Mouse (Mus musculus) midbrain, embryonic 14.5 days (tissue): ENCODE results near the gene P2ry6. TPM values are rescaled to one million over a fixed set of nuclear protein-coding genes. Genes with fewer than 3 reads are reported as not detected.

Experiments used
- ATAC-seq: fragments of 200-750 bp; cut with Nextera tagmentation; 2 replicates; pipeline ENCODE4 v1.8.0; 2017; ENCODE audit warnings: moderate number of reproducible peaks, moderate library complexity; ENCODE audit not compliant: low FRiP score, low TSS enrichment
- DNase-seq: peaks from one replicate; pipeline ENCODE4 v3.0.0-alpha.2; 2015
- H3K27ac ChIP-seq: fragments of 300-500 bp; sonication (generic); replicated peaks from 2 replicates; pipeline ENCODE4 v1.5.1; 2014; ENCODE audit warnings: mild to moderate bottlenecking, low read depth, low read length, moderate library complexity
- H3K27me3 ChIP-seq: fragments of 300-500 bp; sonication (generic); 2 replicates; pipeline ENCODE4 v1.6.1; 2014; ENCODE audit warnings: low read length, control low read depth, mixed read lengths; ENCODE audit not compliant: control insufficient read depth, insufficient read depth
- H3K36me3 ChIP-seq: fragments of 300-500 bp; sonication (generic); 2 replicates; pipeline ENCODE4 v1.6.1; 2014; ENCODE audit warnings: low read length, control low read depth; ENCODE audit not compliant: control insufficient read depth, insufficient read depth
- H3K4me1 ChIP-seq: fragments of 300-500 bp; sonication (generic); 2 replicates; pipeline ENCODE4 v1.6.1; 2014; ENCODE audit warnings: mild to moderate bottlenecking, antibody characterized with exemption, low read length, control low read depth; ENCODE audit not compliant: control insufficient read depth, insufficient read depth
- H3K4me2 ChIP-seq: fragments of 300-500 bp; sonication (generic); 2 replicates; pipeline ENCODE4 v1.6.1; 2014; ENCODE audit warnings: mild to moderate bottlenecking, low read length, moderate library complexity
- H3K4me3 ChIP-seq: fragments of 300-500 bp; sonication (generic); replicated peaks from 2 replicates; pipeline ENCODE4 v1.5.1; 2014; ENCODE audit warnings: low read depth, low read length
- H3K9ac ChIP-seq: fragments of 300-500 bp; sonication (generic); replicated peaks from 2 replicates; pipeline ENCODE4 v1.6.1; 2014; ENCODE audit warnings: mild to moderate bottlenecking, low read length, moderate library complexity
- H3K9me3 ChIP-seq: fragments of 300-500 bp; sonication (generic); 2 replicates; pipeline ENCODE4 v1.6.1; 2016; ENCODE audit warnings: low read length, control low read depth, mixed read lengths; ENCODE audit not compliant: control insufficient read depth
- WGBS: fragments of 180-500 bp; shearing (Covaris S2); extraction: QIAGEN DNeasy Blood & Tissue Kit; methylation state at CpG from one replicate; pipeline ENCODE4 v1.1.7; 2014; 5-methylcytosine and 5-hydroxymethylcytosine counted together
- polyA plus RNA-seq: library from polyadenylated mRNA; unstranded; fragments of >200 nt; fragmentation: Nextera tagmentation; extraction: Ambion mirVana; gene quantifications from 2 replicates; pipeline ENCODE4 v1.2.1, GENCODE M21; 2014

The P2ry6 gene
- polyA plus RNA-seq, 1 experiment from 2014 or later: 2.7 TPM

DNA sequence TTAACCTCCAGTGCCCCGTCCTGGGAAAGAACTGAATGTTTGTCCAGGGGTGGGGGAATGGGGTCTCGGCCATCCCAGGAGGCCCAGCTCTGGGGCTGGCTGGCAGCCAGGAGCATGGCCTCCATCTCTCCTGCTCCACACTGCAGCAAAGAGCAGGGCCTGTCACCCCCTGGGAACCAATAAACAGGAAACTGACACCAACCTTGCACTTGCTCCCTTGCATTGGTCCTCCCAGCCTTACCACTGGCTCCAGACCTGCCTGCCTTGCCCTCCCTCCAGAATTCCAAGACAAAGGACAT, 54.7 kb downstream of the P2ry6 start:
- DNase-seq: no peak
- H3K4me3 ChIP-seq: no peak overlapping the region
- no peak overlapping the region for H3K4me2 ChIP-seq
- no peaks in the 10 kb centered on the region for H3K27me3 ChIP-seq
- H3K36me3 ChIP-seq: no peaks in the 10 kb centered on the region
- no peaks in the 10 kb centered on the region for H3K9me3 ChIP-seq
- H3K4me1 ChIP-seq: peaks cover 13% of the 10 kb centered on the region
- ATAC-seq: no peak
- 34% methylated on average over 2 of the region's 2 CpGs for WGBS
- no peak overlapping the region for H3K27ac ChIP-seq
- H3K9ac ChIP-seq: no peak overlapping the region

DNA sequence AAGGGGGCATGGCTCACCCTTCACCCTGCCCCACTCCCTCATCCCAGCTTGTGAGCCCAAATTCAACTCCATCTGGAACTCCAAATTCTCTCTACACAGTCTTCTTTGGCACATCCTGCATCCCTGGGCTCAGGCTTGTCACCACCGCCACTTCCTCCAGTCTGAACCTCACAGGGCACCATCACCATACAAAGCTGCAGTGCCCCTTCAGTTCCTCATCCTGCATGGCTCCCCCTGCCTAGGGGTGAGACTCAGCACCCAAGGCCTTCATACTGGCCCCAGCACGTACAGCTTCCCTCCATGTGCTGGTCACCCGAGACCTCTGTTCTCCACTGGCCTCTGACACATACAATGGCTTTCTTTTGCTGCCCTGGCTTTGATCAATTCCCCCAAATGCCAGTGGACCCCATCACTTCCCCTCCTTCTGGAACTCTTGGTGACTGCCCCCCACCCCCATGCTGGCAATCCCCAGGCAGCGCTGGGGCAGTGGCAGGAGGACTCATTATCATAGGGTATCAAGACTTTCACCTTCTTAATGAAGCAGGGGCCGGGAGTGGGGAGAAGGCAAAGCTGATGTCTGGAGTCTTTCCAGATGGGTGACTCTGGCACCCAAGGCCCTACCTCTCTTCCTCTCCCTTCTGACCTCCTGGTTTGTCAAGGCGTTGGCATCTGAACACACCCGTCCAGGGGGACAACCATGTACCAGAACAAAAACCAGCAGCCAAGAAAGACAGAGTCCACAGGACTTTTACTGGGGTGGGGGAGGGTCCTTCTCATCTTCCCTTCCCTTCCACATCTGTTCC, 55.2 kb downstream of the P2ry6 start:
- Histone ChIP-seq H3K4me2 (no peak overlapping the region), H3K9ac (no peak overlapping the region), H3K9me3 (no peaks in the 10 kb centered on the region), H3K36me3 (no peaks in the 10 kb centered on the region), H3K27me3 (no peaks in the 10 kb centered on the region), H3K4me3 (no peak overlapping the region), H3K4me1 (peaks cover 11% of the 10 kb centered on the region; the same call in 1 of the 2 replicates), H3K27ac (no peak overlapping the region)
- DNase-seq (no peak), ATAC-seq (no peak)
- 57% methylated on average over 7 of the region's 7 CpGs for WGBS

DNA sequence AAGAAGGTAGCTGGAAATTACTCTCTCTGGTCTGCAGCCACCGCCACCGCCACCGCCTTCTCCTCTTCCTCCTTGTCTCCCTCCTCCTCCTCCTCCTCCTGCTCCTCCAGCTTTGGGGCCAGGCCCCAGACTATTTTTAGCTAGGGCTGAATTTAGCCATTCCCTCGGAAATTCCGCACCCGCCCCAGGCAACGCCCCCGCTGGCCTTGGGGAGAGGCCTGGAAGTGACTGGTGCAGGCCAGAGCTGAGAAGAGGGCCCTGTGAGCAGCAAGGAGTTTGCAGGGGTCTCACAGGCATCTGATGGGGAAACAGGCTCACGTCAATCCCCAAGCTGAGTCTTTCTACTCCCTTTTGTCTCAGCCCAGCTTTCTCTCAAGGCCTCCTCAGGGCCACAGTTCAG, 56.3 kb downstream of the P2ry6 start:
- Histone ChIP-seq H3K9ac (no peak overlapping the region), H3K4me3 (no peak overlapping the region), H3K27me3 (no peaks in the 10 kb centered on the region), H3K4me2 (no peak overlapping the region), H3K9me3 (no peaks in the 10 kb centered on the region), H3K27ac (no peak overlapping the region), H3K36me3 (no peaks in the 10 kb centered on the region), H3K4me1 (0 out of 2 replicates have a peak, but pooled peaks cover 5% of the 10 kb centered on the region)
- DNase-seq (no peak), ATAC-seq (no peak)
- WGBS: 66% methylated on average over 9 of the region's 9 CpGs

DNA sequence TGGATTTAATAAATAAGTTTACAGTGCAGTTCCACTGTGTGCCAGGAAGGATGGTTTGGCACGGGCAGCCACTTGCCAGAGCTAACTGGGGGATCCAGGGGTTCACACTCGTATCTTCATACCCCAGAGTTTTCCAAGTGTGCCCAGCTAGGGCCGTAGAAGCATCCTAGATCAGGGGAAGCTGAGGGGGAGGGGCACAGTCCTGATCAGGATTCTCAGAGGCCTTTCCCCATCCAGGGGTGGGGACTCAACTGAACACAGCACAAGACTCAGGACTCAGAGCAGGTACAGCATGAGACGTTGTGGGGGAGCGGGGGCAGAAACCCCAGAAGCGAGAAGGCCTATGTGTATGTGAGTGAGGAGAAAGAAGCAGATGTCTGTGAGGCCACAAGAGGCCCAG, 56.7 kb downstream of the P2ry6 start:
- Histone ChIP-seq H3K36me3 (no peaks in the 10 kb centered on the region), H3K27ac (no peak overlapping the region), H3K4me3 (no peak overlapping the region), H3K9ac (no peak overlapping the region), H3K9me3 (no peaks in the 10 kb centered on the region), H3K27me3 (no peaks in the 10 kb centered on the region), H3K4me1 (0 out of 2 replicates have a peak, but pooled peaks cover 5% of the 10 kb centered on the region), H3K4me2 (no peak overlapping the region)
- ATAC-seq (no peak), DNase-seq (no peak)
- 82% methylated on average over 6 of the region's 6 CpGs for WGBS

DNA sequence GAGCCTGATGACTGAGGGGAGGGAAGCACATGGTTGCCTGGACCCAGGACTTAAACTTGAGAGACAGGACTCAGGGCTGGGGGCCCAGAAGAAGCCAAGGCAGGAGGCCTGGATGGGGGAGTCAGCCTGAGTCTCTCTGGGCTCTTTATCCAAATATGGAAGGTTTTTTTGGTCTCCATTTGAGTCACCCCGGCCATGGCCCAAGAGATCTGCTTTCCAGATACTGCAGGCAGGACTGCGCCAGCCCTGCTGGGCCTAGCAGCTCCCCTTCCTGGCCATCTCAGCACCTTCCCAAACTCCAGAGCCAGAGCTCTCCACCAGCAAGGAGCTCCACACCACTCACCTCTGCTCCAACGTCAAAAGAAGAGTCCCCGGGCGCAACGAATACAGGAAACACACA, 57.9 kb downstream of the P2ry6 start:
- Histone ChIP-seq H3K27me3 (no peaks in the 10 kb centered on the region), H3K4me3 (no peak overlapping the region), H3K9ac (no peak overlapping the region), H3K27ac (no peak overlapping the region), H3K36me3 (no peaks in the 10 kb centered on the region), H3K4me2 (no peak overlapping the region), H3K9me3 (no peaks in the 10 kb centered on the region), H3K4me1 (peaks cover 9% of the 10 kb centered on the region)
- ATAC-seq: no peak
- 93% methylated on average over 6 of the region's 6 CpGs for WGBS
- no peak for DNase-seq

DNA sequence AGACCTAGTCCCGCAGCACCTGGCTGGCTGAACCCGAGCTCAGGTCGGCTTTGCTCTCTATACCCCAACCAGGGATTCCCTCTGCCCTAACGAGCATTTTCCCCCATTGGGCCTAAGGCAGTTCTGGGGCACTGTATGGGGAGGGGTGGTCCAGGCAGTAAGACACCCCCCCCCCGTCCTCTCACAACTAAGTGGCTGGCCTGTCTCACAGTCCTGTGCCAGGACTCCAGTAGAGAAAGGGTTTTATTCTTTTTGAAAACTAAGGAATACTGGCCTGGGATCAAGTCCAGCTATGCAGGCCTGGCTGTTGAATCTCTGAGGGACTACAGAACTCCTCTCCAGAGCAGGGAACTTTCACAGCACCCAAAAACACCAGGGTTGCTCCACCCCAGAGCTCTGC, 59.2 kb downstream of the P2ry6 start:
- ATAC-seq (no peak), DNase-seq (no peak)
- no peaks in the 10 kb centered on the region for H3K9me3 ChIP-seq

DNA sequence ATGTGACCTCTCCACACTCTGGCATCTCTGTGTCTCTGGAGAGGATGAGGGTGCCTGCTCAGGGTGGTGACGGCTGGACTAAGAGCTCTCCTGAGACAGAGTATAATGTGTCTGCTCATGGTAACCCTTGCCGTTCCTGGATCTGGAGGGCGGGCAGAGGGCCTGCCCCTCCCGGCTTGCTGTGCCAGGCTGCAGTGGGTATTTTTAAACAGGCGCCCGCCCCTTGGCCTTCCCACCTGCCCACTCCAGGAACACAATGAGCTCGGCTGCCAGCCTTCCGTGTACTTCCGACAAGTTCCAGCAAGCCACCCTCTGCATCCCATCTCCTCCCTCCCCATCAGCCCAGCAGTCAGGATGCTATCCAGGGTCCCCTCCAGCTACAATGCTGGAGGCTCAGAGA, 62.7 kb downstream of the P2ry6 start:
- no peaks in the 10 kb centered on the region for H3K27me3 ChIP-seq
- H3K4me3 ChIP-seq: no peak overlapping the region
- DNase-seq: no peak
- peaks cover 12% of the 10 kb centered on the region for H3K4me1 ChIP-seq
- no peaks in the 10 kb centered on the region for H3K36me3 ChIP-seq
- no peak for ATAC-seq
- H3K9me3 ChIP-seq: no peaks in the 10 kb centered on the region
- H3K4me2 ChIP-seq: no peak overlapping the region
- no peak overlapping the region for H3K27ac ChIP-seq
- WGBS: 35% methylated on average over 9 of the region's 9 CpGs
- no peak overlapping the region for H3K9ac ChIP-seq

More for the DNA sequence above, 59.2 kb downstream of the P2ry6 start:
- Histone ChIP-seq H3K27me3 (no peaks in the 10 kb centered on the region), H3K27ac (no peak overlapping the region), H3K9ac (no peak overlapping the region), H3K4me3 (no peak overlapping the region), H3K36me3 (no peaks in the 10 kb centered on the region), H3K4me2 (no peak overlapping the region), H3K4me1 (peaks cover 18% of the 10 kb centered on the region)
- WGBS: 80% methylated on average over 5 of the region's 5 CpGs

DNA sequence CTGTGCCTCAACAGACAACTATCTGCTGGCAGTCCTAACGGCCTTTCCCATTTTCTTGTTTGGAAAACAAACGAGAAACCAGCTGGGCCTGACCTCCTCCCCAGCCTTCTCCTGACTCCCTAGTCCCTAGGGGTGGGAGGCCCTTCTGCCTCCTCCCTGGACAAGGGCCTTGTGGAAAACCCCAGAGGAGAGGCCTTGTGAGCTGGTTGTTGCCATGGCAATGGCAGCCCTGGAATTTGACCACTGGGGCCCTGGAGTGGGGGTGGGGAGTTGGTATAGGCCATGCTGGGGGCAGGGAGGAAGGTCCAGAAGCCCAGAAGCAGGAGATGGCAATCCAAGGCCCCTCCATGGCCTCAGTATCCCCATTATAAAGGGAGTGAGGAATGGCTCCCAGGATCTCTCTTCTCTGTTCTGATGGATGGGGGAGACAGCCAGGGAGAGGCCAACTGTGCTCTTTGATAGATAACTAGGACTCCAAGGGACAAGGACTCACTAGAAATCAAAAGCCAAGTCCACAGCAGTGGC, 63.1 kb downstream of the P2ry6 start:
- H3K4me3 ChIP-seq: no peak overlapping the region
- H3K4me2 ChIP-seq: no peak overlapping the region
- peak; percentile 28; the same call in 1 of the 2 replicates for ATAC-seq
- peaks cover 12% of the 10 kb centered on the region for H3K4me1 ChIP-seq
- DNase-seq: peak; percentile 52
- no peak overlapping the region for H3K27ac ChIP-seq
- 7% methylated on average over 2 of the region's 2 CpGs for WGBS
- no peaks in the 10 kb centered on the region for H3K9me3 ChIP-seq
- no peaks in the 10 kb centered on the region for H3K36me3 ChIP-seq
- H3K9ac ChIP-seq: no peak overlapping the region; the same call in 1 of the 2 replicates
- H3K27me3 ChIP-seq: no peaks in the 10 kb centered on the region

DNA sequence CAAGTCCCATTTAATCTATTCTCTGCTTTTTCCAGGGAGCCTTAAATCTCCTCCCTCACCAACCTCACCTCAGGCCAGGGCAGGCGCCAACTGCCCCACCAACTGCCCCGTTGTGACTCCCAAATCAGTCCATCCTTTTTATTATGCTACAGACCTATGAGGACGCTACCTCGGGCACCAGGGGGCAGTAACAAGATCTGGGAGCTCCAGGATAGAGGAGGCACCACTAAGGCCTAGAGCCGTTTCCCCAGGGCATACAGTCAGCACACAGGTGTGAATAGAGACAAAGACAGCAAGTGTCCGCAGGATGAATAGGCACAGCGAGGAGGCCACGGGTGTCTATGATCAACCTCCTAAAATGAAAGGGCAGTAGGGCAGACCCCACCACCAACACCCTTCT, 65.9 kb downstream of the P2ry6 start:
- DNase-seq: peak; percentile 57
- WGBS: 51% methylated on average over 8 of the region's 8 CpGs
- no peaks in the 10 kb centered on the region for H3K27me3 ChIP-seq

More for the DNA sequence above, 65.9 kb downstream of the P2ry6 start:
- Histone ChIP-seq H3K9ac (no peak overlapping the region), H3K9me3 (no peaks in the 10 kb centered on the region), H3K4me2 (no peak overlapping the region), H3K27ac (no peak overlapping the region), H3K4me1 (peaks cover 12% of the 10 kb centered on the region), H3K36me3 (no peaks in the 10 kb centered on the region), H3K4me3 (no peak overlapping the region)
- ATAC-seq: peak; percentile 29; the same call in 1 of the 2 replicates
